ENCODE assay signal across 19 mouse cellular contexts in the genomic region with DNA sequence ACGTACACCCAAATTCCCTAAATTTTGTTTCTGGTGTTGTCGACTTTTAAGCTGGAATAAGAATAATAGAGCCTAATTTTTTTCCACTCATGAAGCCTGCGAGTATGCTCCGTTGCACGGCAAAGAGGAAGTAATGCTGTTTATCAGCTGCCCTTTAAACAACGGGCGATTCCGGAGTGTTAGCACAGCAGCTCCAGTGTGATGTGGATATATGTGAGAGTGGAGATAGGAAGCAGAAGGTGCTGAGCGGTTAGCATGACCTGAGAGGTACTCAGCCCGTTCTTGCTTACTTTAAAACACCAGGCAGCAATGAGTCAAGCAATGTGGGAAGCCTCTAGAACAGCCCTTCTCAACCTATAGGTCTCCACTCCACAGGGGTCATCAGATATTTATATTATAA. TPM values are rescaled to one million over a fixed set of nuclear protein-coding genes. Genes with fewer than 3 reads are reported as not detected.
A peak's percentile ranks its signal among the peaks of the same experiment; 100 is the strongest.
DNase-seq lines count a peak whose midpoint lies in the region; ATAC-seq and TF ChIP-seq lines count a peak whose summit lies in the region.
"Had no signal": no experiment of that assay in that cellular context is flagged by ENCODE, and none has a peak within 500 bp of the region (broad histone marks: within the 10 kb centered on the region; RNA-seq: fewer than 3 reads in every experiment).

No protein-coding gene starts in this region.

- H3K9ac ChIP-seq in heart, embryonic 13.5 days, result peak overlapping the region; percentile 33; the same call in 1 of the 2 replicates
- H3K9ac ChIP-seq: hindbrain, embryonic 12.5 days; limb, embryonic 12.5 days; neural tube, embryonic 12.5 days had no signal

- no peak for DNase-seq in heart, postnatal 4 days
- peak; percentile 17 to 23 for DNase-seq in B cell, adult 2 months
- DNase-seq in cerebellum, adult 2 months, result no peak
- no peak for DNase-seq in kidney, adult 11 months
- DNase-seq in cerebellum, postnatal 4 days (ENCODE audit: low spot score in 2 of 2), result no peak
- DNase-seq: cerebellum, adult 11-12 months; embryo, embryonic 11 days; kidney, adult 2 months; kidney, postnatal 4 days; layer of hippocampus, postnatal 36 days; lung, postnatal 4 days had no signal

- no peak for ATAC-seq in heart, embryonic 13.5 days (ENCODE audit: extremely low read depth, insufficient number of reproducible peaks, low FRiP score, low TSS enrichment)
- peak; percentile 63 for ATAC-seq in granulocyte monocyte progenitor cell, adult 5-6 weeks (replicated peaks; ENCODE audit: poor library complexity, severe bottlenecking)
- peak; percentile 54 for ATAC-seq in megakaryocyte progenitor cell, adult 5-6 weeks (replicated peaks; ENCODE audit: poor library complexity)
- ATAC-seq: midbrain, embryonic 16.5 days; Patski had no signal

- TF ChIP-seq POLR2A in cerebellum, adult 2 months (IDR thresholded peaks at IDR 0.05; ENCODE audit: borderline replicate concordance, insufficient read depth, low read length), result no peak

- H3K4me1 ChIP-seq in heart, embryonic 13.5 days, result peaks cover 39% of the 10 kb centered on the region
- H3K4me1 ChIP-seq in cerebellum, adult 2 months (ENCODE audit: control insufficient read depth, insufficient read depth, low read length), result no peaks in the 10 kb centered on the region

- no peaks in the 10 kb centered on the region for H3K36me3 ChIP-seq in heart, embryonic 13.5 days
- H3K36me3 ChIP-seq: hindbrain, embryonic 12.5 days; limb, embryonic 12.5 days; neural tube, embryonic 12.5 days had no signal

- no peaks in the 10 kb centered on the region for H3K9me3 ChIP-seq in heart, embryonic 13.5 days
- H3K9me3 ChIP-seq: hindbrain, embryonic 12.5 days; limb, embryonic 12.5 days; neural tube, embryonic 12.5 days had no signal

- peak overlapping the region; percentile 34 for H3K4me2 ChIP-seq in heart, embryonic 13.5 days
- H3K4me2 ChIP-seq: hindbrain, embryonic 12.5 days; limb, embryonic 12.5 days; neural tube, embryonic 12.5 days had no signal

- 19% methylated on average over 10 of the region's 10 CpGs for WGBS in heart, embryonic 13.5 days
- 78% methylated on average over 10 of the region's 10 CpGs for WGBS in cerebellum, adult 2 months

- H3K27me3 ChIP-seq in heart, embryonic 13.5 days (replicated peaks), result no peaks in the 10 kb centered on the region
- no peaks in the 10 kb centered on the region for H3K27me3 ChIP-seq in cerebellum, adult 2 months (ENCODE audit: control insufficient read depth, insufficient read depth, low read length)
- H3K27me3 ChIP-seq: hindbrain, embryonic 12.5 days; limb, embryonic 12.5 days; neural tube, embryonic 12.5 days; Patski had no signal

- H3K27ac ChIP-seq in heart, embryonic 13.5 days (replicated peaks), result 0 out of 2 replicates have a peak overlapping the region, but pooled peaks have one; percentile 3
- no peak overlapping the region for H3K27ac ChIP-seq in cerebellum, adult 2 months (ENCODE audit: insufficient read depth, low read length)
- H3K27ac ChIP-seq: hindbrain, embryonic 12.5 days; limb, embryonic 12.5 days; neural tube, embryonic 12.5 days had no signal

- no peak for TF ChIP-seq CTCF in cerebellum, adult 2 months (IDR thresholded peaks at IDR 0.05; ENCODE audit: borderline replicate concordance, insufficient read depth, low read depth, low read length)

- no peak overlapping the region for H3K4me3 ChIP-seq in heart, embryonic 13.5 days
- no peak overlapping the region for H3K4me3 ChIP-seq in cerebellum, adult 2 months (replicated peaks; ENCODE audit: insufficient read depth, low read depth, low read length)
- H3K4me3 ChIP-seq: hindbrain, embryonic 12.5 days; limb, embryonic 12.5 days; neural tube, embryonic 12.5 days had no signal

RNA-seq across cellular contexts. Expression of gene Phc1, which starts 3.4 kb away (rescaled TPM):
- 9.7 and 12.1 TPM in 2 replicates for polyA plus RNA-seq in heart, embryonic 13.5 days (2015; fragmentation: Nextera tagmentation; extraction: Ambion mirVana)
- total RNA-seq in heart, postnatal 4 days (2021), result 10 to 100 TPM; 32.6 to 36.5 TPM
- total RNA-seq in granulocyte monocyte progenitor cell, adult 5-6 weeks (2014; fragmentation: Nextera tagmentation), result 6.9 and 11.8 TPM in 2 replicates
- 3.5 and 4.5 TPM in 2 replicates for total RNA-seq in granulocyte monocyte progenitor cell, adult 5-6 weeks (2017)
- 7.6 and 9.4 TPM in 2 replicates for total RNA-seq in megakaryocyte progenitor cell, adult 5-6 weeks (2015)
- 4.1 and 9.6 TPM in 2 replicates for total RNA-seq in megakaryocyte progenitor cell, adult 5-6 weeks (2017)
- 48.3 and 55.7 TPM in 2 replicates for polyA plus RNA-seq in cerebellum, adult 2 months (2012; rRNA removed)

RNA-seq across cellular contexts. Expression of gene M6pr, which starts 35.2 kb away (rescaled TPM):
- 71.1 and 76.3 TPM in 2 replicates for polyA plus RNA-seq in heart, embryonic 13.5 days (2015; fragmentation: Nextera tagmentation; extraction: Ambion mirVana)
- total RNA-seq in heart, postnatal 4 days (2021), result 10 to 100 TPM; 53.4 to 54.6 TPM
- 209 and 230 TPM in 2 replicates for total RNA-seq in granulocyte monocyte progenitor cell, adult 5-6 weeks (2014; fragmentation: Nextera tagmentation)
- 490 and 513 TPM in 2 replicates for total RNA-seq in granulocyte monocyte progenitor cell, adult 5-6 weeks (2017)
- 195 and 214 TPM in 2 replicates for total RNA-seq in megakaryocyte progenitor cell, adult 5-6 weeks (2015)
- 441 and 452 TPM in 2 replicates for total RNA-seq in megakaryocyte progenitor cell, adult 5-6 weeks (2017)
- polyA plus RNA-seq in cerebellum, adult 2 months (2012; rRNA removed), result 90.5 and 94.9 TPM in 2 replicates

Comparison
In these comparisons a context has a peak if more than half of its experiments do, and no peak if none do; other contexts are left out.
1. DNase-seq: peak in B cell, adult 2 months (2 of 2); none in heart, postnatal 4 days (single experiment), cerebellum, adult 2 months (0 of 2), kidney, adult 11 months (single experiment) and cerebellum, postnatal 4 days (0 of 2).